Mouse (Mus musculus): ENCODE measurements at regions not wholly inside any gene's neighbourhood (a gene's known extent, or its start where the extent isn't known, plus 50 kb on each side); places are given as distances from the start of the nearest gene placed in this dataset.

GRCm38 (mm10) chr17:54929181-54929715 is 515.9 kb upstream of the St6gal2 start:
- H3K4me1 ChIP-seq (ENCODE audit: control insufficient read depth in 1 of 2, insufficient read depth in 2 of 2), result no peaks in the 10 kb centered on the region
- dilution Hi-C loops (cut with MboI; ENCODE audit: extremely low pct_ligation_motif_present, extremely low pct_unique_long_range_greater_than_20kb, low sequenced_read_pairs) (no loop called here), in situ Hi-C loops (cut with MboI; ENCODE audit: low pct_ligation_motif_present, low pct_unique_long_range_greater_than_20kb, low sequenced_read_pairs) (no loop called here)
- no peaks in the 10 kb centered on the region for H3K27me3 ChIP-seq (replicated peaks)
- no peak for DNase-seq (ENCODE audit: extremely low read depth)
- no peak overlapping the region for H3K9ac ChIP-seq (ENCODE audit: insufficient read depth, low read depth)
- H3K4me3 ChIP-seq (replicated peaks in 1 of 3; ENCODE audit: low read depth in 2 of 3, low read length in 2 of 3, poor library complexity in 1 of 3), result no peak overlapping the region
- no peaks in the 10 kb centered on the region for H3K79me2 ChIP-seq (replicated peaks; ENCODE audit: control insufficient read depth, extremely low read depth, insufficient read depth, poor library complexity, severe bottlenecking)
- no peak overlapping the region for H3K4me2 ChIP-seq (ENCODE audit: insufficient read depth, low read depth, poor library complexity, severe bottlenecking)
- TF ChIP-seq USF2 (conservative IDR thresholded peaks at IDR 0.05; ENCODE audit: low read depth, low read length), result no peak
- no peak for TF ChIP-seq CTCF (conservative IDR thresholded peaks at IDR 0.05 in 1 of 2, IDR thresholded peaks at IDR 0.05 in 1 of 2; ENCODE audit: low read depth in 2 of 2, low read length in 2 of 2)
- no peak for TF ChIP-seq RAD21 (IDR thresholded peaks at IDR 0.05; ENCODE audit: low read depth, low read length)
- TF ChIP-seq NELFE (IDR thresholded peaks at IDR 0.05; ENCODE audit: low read depth, low read length), result no peak
- TF ChIP-seq ELF1 (IDR thresholded peaks at IDR 0.05; ENCODE audit: low read depth, low read length), result no peak
- TF ChIP-seq MEF2A (IDR thresholded peaks at IDR 0.05; ENCODE audit: borderline replicate concordance, low read depth, low read length), result no peak
- TF ChIP-seq POLR2AphosphoS2 (IDR thresholded peaks at IDR 0.05; ENCODE audit: low read depth, low read length), result no peak
- TF ChIP-seq JUND (conservative IDR thresholded peaks at IDR 0.05; ENCODE audit: low read depth, low read length), result no peak
- TF ChIP-seq BHLHE40 (IDR thresholded peaks at IDR 0.05; ENCODE audit: low read depth, low read length), result no peak
- TF ChIP-seq ETS1 (conservative IDR thresholded peaks at IDR 0.05; ENCODE audit: low read depth, low read length), result no peak
- no peak for TF ChIP-seq MYC (IDR thresholded peaks at IDR 0.05; ENCODE audit: low read depth, low read length)
- TF ChIP-seq MXI1 (IDR thresholded peaks at IDR 0.05; ENCODE audit: low read depth, low read length), result no peak
- TF ChIP-seq ZMIZ1 (IDR thresholded peaks at IDR 0.05; ENCODE audit: low read depth, low read length), result no peak
- TF ChIP-seq RCOR1 (conservative IDR thresholded peaks at IDR 0.05; ENCODE audit: low read depth, low read length), result no peak
- no peak for TF ChIP-seq CHD1 (IDR thresholded peaks at IDR 0.05; ENCODE audit: low read depth, low read length)
- no peak for TF ChIP-seq SIN3A (IDR thresholded peaks at IDR 0.05; ENCODE audit: low read length)
- no peak for TF ChIP-seq SMC3 (IDR thresholded peaks at IDR 0.05; ENCODE audit: low read depth, low read length)
- TF ChIP-seq GABPA (IDR thresholded peaks at IDR 0.05; ENCODE audit: insufficient replicate concordance, low read depth, low read length), result no peak
- TF ChIP-seq USF1 (IDR thresholded peaks at IDR 0.05; ENCODE audit: low read depth, low read length), result no peak
- no peaks in the 10 kb centered on the region for H3K36me3 ChIP-seq (replicated peaks in 1 of 2; ENCODE audit: control insufficient read depth in 1 of 2, insufficient read depth in 1 of 2, low read length in 1 of 2)
- H3K27ac ChIP-seq (ENCODE audit: insufficient read depth, low read depth), result no peak overlapping the region
- peaks cover 30% of the 10 kb centered on the region for H3K9me3 ChIP-seq (replicated peaks; ENCODE audit: low read length)

- no peak overlapping the region for H3K27ac ChIP-seq (ENCODE audit: insufficient read depth, low read depth)
- in situ Hi-C loops (cut with MboI; ENCODE audit: low pct_ligation_motif_present, low pct_unique_long_range_greater_than_20kb, low sequenced_read_pairs), result no loop called here
Measured at GRCm38 (mm10) chr17:54943380-54944047, 501.7 kb upstream of the St6gal2 start.

More at GRCm38 (mm10) chr17:54943380-54944047, 501.7 kb upstream of the St6gal2 start:
- DNase-seq (ENCODE audit: extremely low read depth), result no peak
- H3K27me3 ChIP-seq (replicated peaks), result no peaks in the 10 kb centered on the region
- dilution Hi-C loops (cut with MboI; ENCODE audit: extremely low pct_ligation_motif_present, extremely low pct_unique_long_range_greater_than_20kb, low sequenced_read_pairs), result no loop called here
- no peak overlapping the region for H3K9ac ChIP-seq (ENCODE audit: insufficient read depth, low read depth)
- no peaks in the 10 kb centered on the region for H3K4me1 ChIP-seq (ENCODE audit: control insufficient read depth in 1 of 2, insufficient read depth in 2 of 2)
- no peak overlapping the region for H3K4me3 ChIP-seq (replicated peaks in 1 of 3; ENCODE audit: low read depth in 2 of 3, low read length in 2 of 3, poor library complexity in 1 of 3)
- no peak overlapping the region for H3K4me2 ChIP-seq (ENCODE audit: insufficient read depth, low read depth, poor library complexity, severe bottlenecking)
- H3K79me2 ChIP-seq (replicated peaks; ENCODE audit: control insufficient read depth, extremely low read depth, insufficient read depth, poor library complexity, severe bottlenecking), result no peaks in the 10 kb centered on the region
- peaks cover 35% of the 10 kb centered on the region for H3K9me3 ChIP-seq (replicated peaks; ENCODE audit: low read length)
- TF ChIP-seq KAT2A (IDR thresholded peaks at IDR 0.05; ENCODE audit: insufficient replicate concordance, low read length) (no peak), USF1 (IDR thresholded peaks at IDR 0.05; ENCODE audit: low read depth, low read length) (no peak), RCOR1 (conservative IDR thresholded peaks at IDR 0.05; ENCODE audit: low read depth, low read length) (no peak), UBTF (IDR thresholded peaks at IDR 0.05; ENCODE audit: low read depth, low read length) (no peak), USF2 (conservative IDR thresholded peaks at IDR 0.05; ENCODE audit: low read depth, low read length) (no peak), MAFK (IDR thresholded peaks at IDR 0.05; ENCODE audit: insufficient replicate concordance, low read length) (no peak), SIN3A (IDR thresholded peaks at IDR 0.05; ENCODE audit: low read length) (no peak), ZC3H11A (IDR thresholded peaks at IDR 0.05; ENCODE audit: low read depth, low read length) (no peak), E2F4 (IDR thresholded peaks at IDR 0.05; ENCODE audit: insufficient replicate concordance, low read depth, low read length) (no peak), TCF12 (IDR thresholded peaks at IDR 0.05; ENCODE audit: low read depth, low read length) (no peak), CHD1 (IDR thresholded peaks at IDR 0.05; ENCODE audit: low read depth, low read length) (no peak), ZMIZ1 (IDR thresholded peaks at IDR 0.05; ENCODE audit: low read depth, low read length) (no peak), ZKSCAN1 (IDR thresholded peaks at IDR 0.05; ENCODE audit: borderline replicate concordance, low read depth, low read length) (no peak)
- H3K36me3 ChIP-seq (replicated peaks in 1 of 2; ENCODE audit: control insufficient read depth in 1 of 2, insufficient read depth in 1 of 2, low read length in 1 of 2), result no peaks in the 10 kb centered on the region

Data from CH12.LX (cell line).